Comparison of ENCODE assay signal across 26 mouse cellular contexts in the genomic region with DNA sequence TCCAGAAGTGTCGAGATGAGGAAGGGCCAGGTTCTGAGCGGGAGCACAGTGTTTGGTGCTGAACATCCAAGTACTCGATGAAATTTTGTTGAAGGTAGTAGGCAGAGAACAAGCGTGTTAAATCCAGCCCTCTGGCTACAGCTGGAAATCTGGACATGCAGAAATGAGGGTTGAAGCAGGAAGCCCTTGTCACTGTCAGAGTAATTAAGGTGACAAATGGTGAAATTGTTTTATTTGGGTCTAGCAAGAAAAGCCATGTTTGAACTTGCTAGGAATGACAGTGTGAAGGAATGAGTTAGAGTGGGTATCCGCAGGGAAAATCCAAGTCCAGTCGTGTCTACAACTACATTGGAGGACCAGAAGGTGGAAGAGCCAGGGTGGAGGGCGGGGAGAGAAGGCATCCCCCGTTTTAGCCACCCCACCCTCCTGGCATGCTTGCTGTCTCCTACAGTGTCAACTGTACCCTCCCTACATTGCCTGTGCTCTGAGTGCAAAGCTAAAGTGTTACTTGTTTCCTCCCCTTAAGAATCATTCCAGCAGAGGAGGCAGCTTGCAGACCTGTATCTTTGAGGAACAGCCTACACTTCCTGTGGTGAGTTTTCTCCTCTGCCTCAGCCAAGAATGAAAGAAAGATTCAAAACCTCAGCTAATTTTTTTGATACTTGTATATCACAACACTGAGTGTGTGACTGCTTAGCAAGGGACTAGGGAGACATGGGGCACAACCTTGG.
DNase-seq lines count a peak whose midpoint lies in the region; ATAC-seq and TF ChIP-seq lines count a peak whose summit lies in the region.
"Had no signal": no experiment of that assay in that cellular context is flagged by ENCODE, and none has a peak within 500 bp of the region (broad histone marks: within the 10 kb centered on the region; RNA-seq: fewer than 3 reads in every experiment).

No protein-coding gene starts in this region.

- WGBS in neural tube, embryonic 15.5 days = 81% methylated on average over 8 of the region's 8 CpGs
- 85% methylated on average over 8 of the region's 8 CpGs for WGBS in thymus, adult 2 months

- H3K9ac ChIP-seq in neural tube, embryonic 15.5 days (replicated peaks) = no peak overlapping the region
- H3K9ac ChIP-seq: embryonic facial prominence, embryonic 15.5 days; hindbrain, embryonic 13.5 days; limb, embryonic 13.5 days; lung, embryonic 15.5 days had no signal

- H3K4me3 ChIP-seq in neural tube, embryonic 15.5 days (replicated peaks) = no peak overlapping the region
- H3K4me3 ChIP-seq in thymus, adult 2 months (ENCODE audit: control insufficient read depth, insufficient read depth, low read length) = no peak overlapping the region
- H3K4me3 ChIP-seq: embryonic facial prominence, embryonic 15.5 days; heart, embryonic 10.5 days; hindbrain, embryonic 13.5 days; limb, embryonic 13.5 days; lung, embryonic 15.5 days had no signal

- no peaks in the 10 kb centered on the region for H3K27me3 ChIP-seq in neural tube, embryonic 15.5 days (replicated peaks)
- no peaks in the 10 kb centered on the region for H3K27me3 ChIP-seq in thymus, adult 2 months (ENCODE audit: control insufficient read depth, insufficient read depth, low read length)
- H3K27me3 ChIP-seq: embryonic facial prominence, embryonic 15.5 days; hindbrain, embryonic 13.5 days; limb, embryonic 13.5 days; lung, embryonic 15.5 days; Patski had no signal

- no peak for TF ChIP-seq CTCF in thymus, adult 2 months (IDR thresholded peaks at IDR 0.05; ENCODE audit: borderline replicate concordance, control insufficient read depth, extremely low read depth, insufficient read depth, low read length, poor library complexity)

- no peak for TF ChIP-seq POLR2A in thymus, adult 2 months (IDR thresholded peaks at IDR 0.05; ENCODE audit: control insufficient read depth, extremely low read depth, insufficient read depth, low read length, poor library complexity)

- H3K36me3 ChIP-seq in neural tube, embryonic 15.5 days = peaks cover 79% of the 10 kb centered on the region
- peaks cover 78% of the 10 kb centered on the region for H3K36me3 ChIP-seq in thymus, adult 2 months (ENCODE audit: control insufficient read depth, insufficient read depth, low read length)

- H3K4me1 ChIP-seq in neural tube, embryonic 15.5 days = no peaks in the 10 kb centered on the region
- no peaks in the 10 kb centered on the region; the same call in 1 of the 2 replicates for H3K4me1 ChIP-seq in thymus, adult 2 months (replicated peaks; ENCODE audit: control insufficient read depth, insufficient read depth, low read length)
- H3K4me1 ChIP-seq: embryonic facial prominence, embryonic 15.5 days; heart, embryonic 10.5 days; hindbrain, embryonic 13.5 days; limb, embryonic 13.5 days; lung, embryonic 15.5 days had no signal

- H3K9me3 ChIP-seq in neural tube, embryonic 15.5 days (replicated peaks) = no peaks in the 10 kb centered on the region
- H3K9me3 ChIP-seq: embryonic facial prominence, embryonic 15.5 days; heart, embryonic 10.5 days; hindbrain, embryonic 13.5 days; limb, embryonic 13.5 days; lung, embryonic 15.5 days had no signal

- H3K4me2 ChIP-seq in neural tube, embryonic 15.5 days = no peak overlapping the region
- H3K4me2 ChIP-seq: embryonic facial prominence, embryonic 15.5 days; hindbrain, embryonic 13.5 days; limb, embryonic 13.5 days; liver, embryonic 11.5 days; lung, embryonic 15.5 days had no signal

- 0 out of 2 replicates have a peak overlapping the region, but pooled peaks have one; percentile 13 for H3K27ac ChIP-seq in neural tube, embryonic 15.5 days (replicated peaks)
- H3K27ac ChIP-seq in thymus, adult 2 months (ENCODE audit: control insufficient read depth, insufficient read depth, low read length) = no peak overlapping the region
- H3K27ac ChIP-seq: embryonic facial prominence, embryonic 15.5 days; heart, embryonic 10.5 days; hindbrain, embryonic 13.5 days; limb, embryonic 13.5 days; lung, embryonic 15.5 days had no signal

- peak; percentile 77 for ATAC-seq in frontal cortex, adult (ENCODE audit: low TSS enrichment)
- ATAC-seq in neural tube, embryonic 15.5 days (ENCODE audit: low FRiP score) = no peak
- no peak for ATAC-seq in megakaryocyte-erythroid progenitor cell, adult 5-6 weeks (replicated peaks; ENCODE audit: low FRiP score, low TSS enrichment, poor library complexity, severe bottlenecking)
- ATAC-seq: forebrain, embryonic 14.5 days; Patski had no signal

- DNase-seq in frontal cortex, postnatal 36 days (ENCODE audit: low spot score in 2 of 2) = no peak
- DNase-seq in neural tube, embryonic 10.5 days (ENCODE audit: extremely low spot score, low spot score) = no peak
- DNase-seq in forelimb bud, embryonic 11.5 days (ENCODE audit: low read depth, low spot score) = peak; percentile 44
- DNase-seq in mesoderm, embryonic 11.5 days (ENCODE audit: low read depth, low spot score) = peak; percentile 18
- no peak for DNase-seq in thymus, adult 2 months
- DNase-seq: adrenal gland, postnatal 14 days; cerebellum, adult 11-12 months; cerebellum, adult 9-11 months; gastrocnemius, postnatal 14 days; heart, postnatal 4 days; kidney, adult 11 months; kidney, postnatal 10 days; layer of hippocampus, postnatal 36 days; midbrain, embryonic 14.5 days; thymus, postnatal 14 days had no signal

Comparison
In these comparisons a context has a peak if more than half of its experiments do, and no peak if none do; other contexts are left out.
1. DNase-seq: peak in forelimb bud, embryonic 11.5 days (single experiment) and mesoderm, embryonic 11.5 days (single experiment); none in frontal cortex, postnatal 36 days (0 of 2), neural tube, embryonic 10.5 days (single experiment) and thymus, adult 2 months (single experiment).